Mouse (Mus musculus) neural tube, postnatal 0 days (tissue): ENCODE results near the gene 2200002J24Rik. TPM values are rescaled to one million over a fixed set of nuclear protein-coding genes. Genes with fewer than 3 reads are reported as not detected.

ENCODE experiments used
- polyA plus RNA-seq: library from polyadenylated mRNA; unstranded; fragments of >200 nt; fragmentation: Nextera tagmentation; extraction: Ambion mirVana; gene quantifications from 2 replicates; pipeline ENCODE4 v1.2.1, GENCODE M21; 2015

The 2200002J24Rik gene
- not detected in 2 replicates for polyA plus RNA-seq

DNA sequence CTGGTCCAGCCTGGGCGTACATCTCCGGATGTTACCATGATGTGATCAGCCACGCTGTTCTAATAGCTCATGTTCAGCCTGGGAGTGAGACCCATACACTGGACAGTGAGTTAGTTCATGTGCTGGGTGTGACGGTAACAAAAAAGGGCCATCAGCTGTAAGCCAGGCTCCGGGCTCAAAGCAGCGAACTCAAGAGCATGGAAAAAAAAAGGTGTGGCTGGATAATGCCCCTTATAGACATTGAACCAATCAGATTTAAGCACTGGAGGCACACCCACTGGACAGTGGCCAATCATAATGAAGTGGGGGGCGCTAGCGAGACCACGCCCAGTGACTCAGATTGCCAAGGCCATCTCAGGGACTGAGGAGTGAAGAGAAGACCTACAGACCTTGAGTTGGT is at the start of gene 2200002J24Rik:
Gene 2200002J24Rik (plus strand): TSS at position 338 of the 400 bp plus-strand sequence.

DNA sequence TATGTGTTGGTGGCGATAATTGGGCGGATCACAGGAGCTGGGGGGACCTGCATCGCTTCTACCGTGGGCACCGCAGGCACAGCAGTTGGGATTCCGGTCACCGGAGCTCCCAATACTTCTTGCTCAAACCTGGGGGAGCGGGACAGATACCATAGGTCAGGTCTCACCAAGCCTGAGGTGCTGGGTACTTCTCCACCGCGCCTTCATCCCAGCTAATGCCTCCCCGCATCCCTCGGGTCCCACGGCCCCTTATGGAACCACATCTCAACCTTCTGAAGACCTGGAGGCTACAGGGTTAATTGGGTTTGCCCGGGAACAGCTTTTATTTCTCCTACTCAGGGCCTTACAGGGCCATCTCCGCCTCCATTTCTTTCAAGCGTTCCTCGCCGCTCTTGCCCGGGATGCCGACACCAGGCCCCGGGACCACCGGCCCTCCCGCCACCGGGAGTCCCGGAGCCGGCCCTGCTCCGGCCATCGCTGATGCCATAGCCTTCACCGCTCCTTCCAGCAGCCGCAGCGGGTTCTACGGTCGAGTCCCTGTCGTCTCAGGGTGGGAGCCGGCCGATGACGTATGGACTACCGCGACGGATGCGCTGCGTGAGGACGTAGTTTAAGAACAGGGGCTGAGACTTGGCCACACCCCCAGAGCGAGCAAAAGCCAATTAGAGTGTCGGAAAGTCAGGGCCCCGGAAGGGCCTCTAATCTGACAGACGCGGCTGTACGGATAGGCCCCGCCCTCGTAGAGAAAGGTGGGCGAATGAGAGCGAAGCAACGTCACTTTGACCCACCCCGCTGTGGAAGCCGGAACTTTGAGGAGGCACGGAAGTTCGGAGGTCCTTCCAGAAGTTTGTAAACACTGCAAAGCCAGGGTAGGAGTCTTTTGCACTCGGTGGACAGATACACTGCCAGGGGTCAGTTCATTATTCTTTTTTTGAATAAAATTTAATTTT is 48.9 kb upstream of the 2200002J24Rik start, which contains the start of gene Rbm42:
Gene Rbm42 (minus strand): TSS at position 727 of the 950 bp plus-strand sequence.

DNA sequence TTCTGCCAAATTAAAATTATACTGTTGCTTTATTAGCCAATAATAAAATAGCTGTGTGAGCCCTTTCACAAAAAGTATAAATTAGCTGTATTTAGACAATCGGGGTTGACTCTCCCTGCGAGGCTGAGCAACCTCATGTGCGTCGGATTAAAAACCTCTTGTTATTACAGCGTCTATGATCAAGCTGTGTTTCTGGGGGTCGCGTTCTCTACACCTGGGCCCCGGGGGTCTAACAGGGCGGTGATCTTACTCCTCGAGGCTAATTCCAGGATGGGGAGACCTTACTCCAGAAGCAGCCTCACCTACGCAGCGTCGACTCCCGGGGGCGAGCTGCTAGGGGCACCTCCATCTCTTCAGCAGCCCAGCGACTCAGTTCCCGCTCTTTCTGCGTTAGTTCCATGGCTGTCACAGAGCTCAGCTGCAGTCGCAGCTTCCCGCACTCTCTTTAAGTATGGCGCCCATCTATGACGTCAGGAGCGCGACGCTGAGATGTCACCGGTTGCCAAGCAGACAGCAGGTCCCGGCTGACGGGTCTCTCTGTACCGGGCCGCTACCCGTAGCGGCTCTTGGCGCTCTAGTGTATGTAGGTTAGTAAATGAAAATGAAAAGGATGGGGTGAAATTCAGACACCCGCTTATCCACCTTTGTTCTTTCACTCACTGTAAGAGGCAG is 34.1 kb upstream of the 2200002J24Rik start, which contains the start of gene Haus5:
Gene Haus5 (minus strand): TSS at position 466 of the 672 bp plus-strand sequence.

DNA sequence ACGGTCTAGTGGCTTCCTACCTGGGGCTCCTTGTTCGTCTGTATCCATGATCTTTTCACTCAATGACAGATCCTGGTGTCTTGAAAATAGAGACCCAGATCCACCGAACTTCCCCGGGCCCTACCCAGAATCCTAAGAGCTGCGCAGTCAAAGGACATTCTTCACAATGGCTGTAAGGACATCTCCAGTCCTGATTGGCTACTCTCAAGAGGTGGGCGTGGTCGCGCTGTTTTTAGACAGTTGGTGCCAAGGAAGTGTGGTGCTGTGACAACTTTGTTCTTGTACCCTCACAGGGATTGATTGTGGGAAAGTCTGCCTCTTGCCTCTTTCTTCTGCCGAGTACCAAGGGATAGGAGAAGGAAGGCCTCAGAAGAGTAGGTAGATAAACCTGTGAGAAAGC is 27.2 kb upstream of the 2200002J24Rik start, which contains the start of gene Pmis2:
Gene Pmis2 (minus strand): TSS at position 126 of the 400 bp plus-strand sequence.

DNA sequence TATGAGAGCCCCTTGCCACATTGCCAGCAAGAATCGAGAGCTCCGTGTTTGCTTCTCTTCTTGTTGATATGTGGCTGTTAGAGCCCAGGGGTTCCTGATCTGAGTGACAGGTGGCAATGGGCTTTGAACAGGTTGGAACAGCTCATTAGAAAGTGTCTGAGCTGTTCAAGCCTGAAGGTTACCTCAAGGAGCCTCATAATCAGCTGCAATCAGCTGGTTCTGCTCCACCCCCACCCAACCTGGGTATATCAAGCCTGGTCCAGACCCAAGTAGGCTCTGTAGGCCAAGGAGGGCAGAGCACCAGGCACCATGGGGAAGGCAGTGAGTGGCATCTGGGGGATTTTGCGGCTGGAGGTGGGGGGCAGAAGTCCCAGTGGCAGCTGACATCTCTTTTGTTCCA is 13.2 kb downstream of the 2200002J24Rik start, which contains the start of gene Atp4a:
Gene Atp4a (plus strand): TSS at position 268 of the 400 bp plus-strand sequence.

DNA sequence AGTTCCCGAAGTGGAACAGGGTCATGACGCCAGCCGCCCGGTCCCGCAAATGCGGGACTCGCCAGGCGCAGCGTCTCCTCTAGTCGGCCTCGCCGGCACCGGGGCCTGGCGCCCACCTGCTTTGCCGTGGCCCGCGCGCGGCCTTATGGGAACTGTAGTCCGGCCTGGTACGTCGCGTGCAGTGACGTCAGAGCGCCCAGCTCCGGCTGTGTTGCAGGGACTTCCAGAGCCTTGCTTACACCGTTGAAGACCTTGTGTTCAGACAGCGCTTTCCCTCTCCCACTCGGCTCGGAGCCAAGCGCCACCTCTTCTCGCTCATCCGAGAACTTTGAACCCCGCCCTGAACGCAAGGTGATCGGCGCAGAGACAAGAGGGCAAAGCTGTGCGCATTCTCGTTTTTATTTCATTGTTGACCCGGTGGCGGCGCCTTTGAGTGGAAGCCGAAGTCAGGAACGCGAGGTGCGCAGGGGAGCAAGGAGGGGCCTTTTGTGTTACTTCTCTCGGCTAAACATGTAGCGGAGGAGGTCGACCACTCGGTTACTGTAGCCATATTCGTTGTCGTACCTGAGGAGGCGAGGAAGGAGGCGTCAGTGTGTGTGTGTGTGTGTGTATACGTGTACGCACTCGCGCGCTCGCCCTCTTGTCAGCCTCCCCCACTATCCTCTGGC is 30.8 kb downstream of the 2200002J24Rik start, which contains the start of gene Tmem147:
Gene Tmem147 (minus strand): TSS at position 145 of the 668 bp plus-strand sequence.

DNA sequence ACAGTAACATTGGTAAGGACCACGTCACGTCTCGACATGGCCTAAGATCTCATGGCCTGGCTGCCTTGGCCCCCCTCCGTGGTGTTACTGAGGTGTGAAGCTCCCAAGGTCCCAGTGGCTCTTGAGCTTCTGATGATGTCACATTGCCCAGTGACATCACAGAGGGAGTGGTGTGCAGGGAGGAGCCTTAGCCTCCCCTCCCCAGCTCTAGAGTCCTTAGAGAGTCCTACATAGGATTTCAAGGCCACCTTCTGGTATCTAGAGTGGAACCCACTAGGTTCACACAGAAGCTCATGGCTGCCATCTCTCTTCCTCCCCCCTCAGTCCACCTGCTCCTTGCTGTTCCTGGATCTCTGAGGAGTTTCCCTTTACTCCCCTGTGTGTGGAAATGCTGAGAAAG is 44.9 kb downstream of the 2200002J24Rik start, which contains the start of gene Gapdhs:
Gene Gapdhs (minus strand): TSS at position 65 of the 400 bp plus-strand sequence.

Other genes starting within 250 kb of the 2200002J24Rik start
- 0.46 and 0.90 TPM in 2 replicates for gene Kirrel2, start 241.2 kb upstream of the 2200002J24Rik start, polyA plus RNA-seq
- 0.06 and 0.13 TPM in 2 replicates for gene Nphs1, start 240.6 kb upstream of the 2200002J24Rik start, polyA plus RNA-seq
- 0.43 TPM in 1 of 2 replicates, not detected in the other for gene Prodh2, start 205.3 kb upstream of the 2200002J24Rik start, polyA plus RNA-seq
- 45.5 and 62.8 TPM in 2 replicates for gene Arhgap33, start 163.9 kb upstream of the 2200002J24Rik start, polyA plus RNA-seq
- gene Hspb6, start 146.7 kb upstream of the 2200002J24Rik start, polyA plus RNA-seq = 19.0 and 20.8 TPM in 2 replicates
- gene Proser3, start 146.6 kb upstream of the 2200002J24Rik start, polyA plus RNA-seq = 3.0 and 4.7 TPM in 2 replicates
- 51.7 and 55.9 TPM in 2 replicates for gene Lin37, start 139.1 kb upstream of the 2200002J24Rik start, polyA plus RNA-seq
- gene U2af1l4, start 135.6 kb upstream of the 2200002J24Rik start, polyA plus RNA-seq = 102 and 106 TPM in 2 replicates
- 6.7 and 8.0 TPM in 2 replicates for gene Gm49396, start 135.6 kb upstream of the 2200002J24Rik start, polyA plus RNA-seq
- gene Psenen, start 135.3 kb upstream of the 2200002J24Rik start, polyA plus RNA-seq = 161 and 167 TPM in 2 replicates
- gene Igflr1, start 133.5 kb upstream of the 2200002J24Rik start, polyA plus RNA-seq = 1.6 and 4.3 TPM in 2 replicates
- 5.3 and 8.5 TPM in 2 replicates for gene Kmt2b, start 110.2 kb upstream of the 2200002J24Rik start, polyA plus RNA-seq
- gene Zbtb32, start 100.0 kb upstream of the 2200002J24Rik start, polyA plus RNA-seq = 0.20 and 0.44 TPM in 2 replicates
- gene Upk1a, start 86.1 kb upstream of the 2200002J24Rik start, polyA plus RNA-seq = 0.31 and 0.53 TPM in 2 replicates
- gene Cox6b1, start 72.8 kb upstream of the 2200002J24Rik start, polyA plus RNA-seq = 1,537 and 1,621 TPM in 2 replicates
- gene Etv2, start 63.1 kb upstream of the 2200002J24Rik start, polyA plus RNA-seq = 0.14 TPM in 1 of 2 replicates, not detected in the other
- 120 and 125 TPM in 2 replicates for gene Rbm42, start 48.6 kb upstream of the 2200002J24Rik start, polyA plus RNA-seq
- 16.8 and 18.2 TPM in 2 replicates for gene Haus5, start 33.9 kb upstream of the 2200002J24Rik start, polyA plus RNA-seq
- gene Pmis2, start 27.3 kb upstream of the 2200002J24Rik start, polyA plus RNA-seq = not detected in 2 replicates
- 6.1 and 6.3 TPM in 2 replicates for gene Atp4a, start 13.3 kb downstream of the 2200002J24Rik start, polyA plus RNA-seq
- 359 and 361 TPM in 2 replicates for gene Tmem147, start 30.6 kb downstream of the 2200002J24Rik start, polyA plus RNA-seq
- gene Gapdhs, start 44.8 kb downstream of the 2200002J24Rik start, polyA plus RNA-seq = 0.43 and 0.98 TPM in 2 replicates
- 3.3 and 3.7 TPM in 2 replicates for gene Sbsn, start 52.5 kb downstream of the 2200002J24Rik start, polyA plus RNA-seq
- 5.9 and 7.8 TPM in 2 replicates for gene Dmkn, start 64.8 kb downstream of the 2200002J24Rik start, polyA plus RNA-seq
- gene Krtdap, start 89.0 kb downstream of the 2200002J24Rik start, polyA plus RNA-seq = 7.9 and 15.2 TPM in 2 replicates
- gene Ffar2, start 124.8 kb downstream of the 2200002J24Rik start, polyA plus RNA-seq = 0.37 TPM in 1 of 2 replicates, not detected in the other
- not detected in 2 replicates for gene Ffar3, start 157.3 kb downstream of the 2200002J24Rik start, polyA plus RNA-seq
- gene Ffar1, start 162.6 kb downstream of the 2200002J24Rik start, polyA plus RNA-seq = not detected in 2 replicates
- 0.05 TPM in 1 of 2 replicates, not detected in the other for gene Cd22, start 181.4 kb downstream of the 2200002J24Rik start, polyA plus RNA-seq
- gene Mag, start 215.9 kb downstream of the 2200002J24Rik start, polyA plus RNA-seq = 19.5 and 38.7 TPM in 2 replicates
- not detected in 2 replicates for gene Hamp2, start 225.8 kb downstream of the 2200002J24Rik start, polyA plus RNA-seq
- not detected in 2 replicates for gene Hamp, start 245.1 kb downstream of the 2200002J24Rik start, polyA plus RNA-seq